Mouse (Mus musculus) c-Kit-positive CD71-positive TER-119-negative erythroid progenitor cells, embryonic 14.5 days (primary cell): ENCODE measurements around the gene Ms4a18.
"Not testable (repeated sequence)": the region's sequence is repeated elsewhere in the genome, so short reads cannot be mapped to it uniquely, and the experiment has no call there.

Experiments used
- DNase-seq: peaks from one replicate; pipeline ENCODE4 v3.0.0-alpha.2; 2013; ENCODE audit warnings: low read depth

The Ms4a18 gene

DNA sequence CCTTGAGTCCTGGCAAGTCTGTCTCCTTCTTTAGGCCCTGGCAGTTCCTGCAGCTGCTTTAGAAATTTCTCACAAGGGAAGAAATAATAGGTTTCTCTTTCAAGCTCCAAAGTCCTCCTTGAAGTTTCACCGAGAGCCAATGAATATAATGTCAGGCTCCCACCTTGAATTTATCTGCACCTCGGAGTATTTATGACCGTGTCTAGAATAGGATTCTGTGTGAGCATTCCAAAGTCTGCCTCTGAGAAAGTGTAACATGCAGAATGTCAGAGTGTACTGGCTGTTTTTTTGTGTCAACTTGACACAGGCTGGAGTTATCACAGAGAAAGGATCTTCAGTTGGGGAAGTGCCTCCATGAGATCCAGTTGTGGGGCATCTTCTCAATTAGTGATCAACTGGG, at the start of gene Ms4a18:
Gene Ms4a18 (minus strand): TSS at position 141 of the 400 bp plus-strand sequence.
- DNase-seq = no peak

DNA sequence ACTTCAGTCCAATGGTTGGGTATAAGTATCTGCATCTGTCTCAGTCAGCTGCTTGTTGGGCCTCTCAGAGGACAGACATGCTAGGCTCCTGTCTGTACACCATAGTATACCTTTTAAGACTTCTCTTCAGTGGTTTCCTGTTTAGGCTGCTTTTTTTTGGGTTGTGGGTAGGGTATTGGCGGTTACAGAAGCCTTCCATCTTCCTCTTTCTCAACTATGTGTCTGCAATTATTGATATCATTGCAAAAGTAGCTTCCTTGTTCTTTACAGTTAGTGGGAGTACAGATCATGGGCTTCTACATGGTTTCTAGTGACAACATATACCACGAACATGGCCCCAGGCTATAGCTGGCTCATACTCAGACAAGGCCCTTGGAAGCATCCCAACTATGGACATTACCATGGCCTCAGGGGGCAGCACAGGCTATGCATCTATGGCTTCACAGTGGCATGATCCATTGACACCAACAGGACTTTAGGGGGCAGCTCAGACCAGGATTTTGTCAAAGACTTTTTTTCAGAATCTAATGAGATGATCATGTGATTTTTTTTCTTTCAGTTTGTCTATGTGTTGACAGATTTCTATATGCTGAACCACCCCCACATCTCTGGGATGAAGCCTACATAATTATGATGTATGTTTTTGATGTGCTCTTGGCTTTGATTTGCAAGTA, 47.5 kb upstream of the Ms4a18 start:
- DNase-seq = no peak

DNA sequence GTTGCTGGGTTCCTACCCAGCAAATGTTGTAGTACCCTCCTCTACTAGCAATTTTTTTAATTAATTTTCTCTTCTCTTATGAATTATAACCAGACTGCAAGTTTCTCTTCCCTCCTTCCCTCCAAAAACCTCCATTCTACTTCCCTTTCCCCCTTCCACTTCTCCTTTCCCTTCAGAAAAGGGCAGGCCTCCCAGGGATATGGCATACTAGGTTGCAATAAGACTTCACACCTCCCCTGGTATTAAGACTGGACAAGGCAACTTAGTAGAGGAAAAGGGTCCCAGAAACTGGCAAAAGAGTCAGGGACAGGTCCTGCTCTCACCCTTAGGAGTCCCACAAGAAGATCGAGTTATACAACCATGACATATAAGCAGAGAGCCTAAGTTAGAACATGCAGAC, 43.1 kb upstream of the Ms4a18 start:
- no peak for DNase-seq

DNA sequence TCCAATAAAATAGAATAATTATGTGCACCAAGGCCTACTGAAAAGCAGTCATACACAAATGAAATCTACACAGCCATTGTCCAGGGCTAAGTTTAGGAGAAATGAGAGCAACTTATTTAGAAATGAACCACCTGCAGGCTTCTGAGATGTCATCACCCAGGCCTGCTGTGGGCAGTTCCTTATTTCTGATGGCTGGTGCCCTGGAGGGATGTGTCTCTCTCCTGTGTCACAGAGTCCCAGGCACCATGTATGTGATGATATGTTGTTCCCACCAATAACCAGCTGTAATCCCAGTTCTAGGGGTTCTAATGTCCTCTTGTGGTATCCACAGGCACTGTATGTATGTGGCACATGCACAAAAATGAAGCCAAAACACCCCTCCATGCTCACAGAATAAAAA, 42.1 kb upstream of the Ms4a18 start:
- no peak for DNase-seq

GRCm38 (mm10) chr19:11055700-11056099, 37.9 kb upstream of the Ms4a18 start:
- not testable (repeated sequence) for DNase-seq

DNA sequence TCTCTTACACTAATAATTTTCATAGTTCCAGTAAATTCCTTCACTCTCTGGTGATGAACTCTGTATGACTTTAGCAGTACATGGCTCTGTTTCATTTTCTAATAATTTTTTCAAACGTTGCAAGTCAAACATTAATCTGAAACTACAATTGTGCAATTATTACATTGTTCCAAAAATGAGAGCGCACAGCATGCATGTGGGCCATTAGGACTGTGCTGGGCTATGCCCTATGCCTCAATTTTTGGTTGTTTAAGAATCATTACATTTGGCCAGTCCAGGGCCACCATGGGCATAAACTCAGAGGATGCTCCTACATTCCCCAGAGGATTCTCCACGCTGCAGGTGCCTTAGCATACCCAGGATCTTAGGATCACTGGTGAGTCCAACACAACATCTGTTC, 35.4 kb upstream of the Ms4a18 start:
- no peak for DNase-seq

GRCm38 (mm10) chr19:11052877-11053276, 35.0 kb upstream of the Ms4a18 start:
- no peak for DNase-seq

- no peak for DNase-seq
Observed at GRCm38 (mm10) chr19:11050286-11050685, 32.5 kb upstream of the Ms4a18 start.

- DNase-seq = no peak
Observed at GRCm38 (mm10) chr19:11049426-11049825, 31.6 kb upstream of the Ms4a18 start.

DNA sequence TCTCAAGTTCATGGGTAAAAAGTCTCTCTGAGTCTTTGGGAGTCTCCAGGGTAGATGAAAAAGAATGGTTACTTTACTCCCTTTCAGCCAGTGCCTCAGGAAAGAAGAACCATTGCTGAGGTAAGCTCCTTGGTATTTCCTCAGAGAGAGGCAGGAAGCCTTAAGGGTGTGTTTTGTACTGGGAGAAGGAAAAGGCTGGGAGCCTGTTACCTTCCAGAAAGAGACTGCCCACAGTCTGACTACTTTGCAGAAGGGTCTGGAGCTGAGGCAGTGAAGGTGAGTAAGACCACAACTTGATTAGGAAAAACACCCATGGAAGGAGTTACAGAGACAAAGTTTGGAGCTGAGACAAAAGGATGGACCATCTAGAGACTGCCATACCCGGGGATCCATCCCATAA, 30.7 kb upstream of the Ms4a18 start:
- DNase-seq = no peak

DNA sequence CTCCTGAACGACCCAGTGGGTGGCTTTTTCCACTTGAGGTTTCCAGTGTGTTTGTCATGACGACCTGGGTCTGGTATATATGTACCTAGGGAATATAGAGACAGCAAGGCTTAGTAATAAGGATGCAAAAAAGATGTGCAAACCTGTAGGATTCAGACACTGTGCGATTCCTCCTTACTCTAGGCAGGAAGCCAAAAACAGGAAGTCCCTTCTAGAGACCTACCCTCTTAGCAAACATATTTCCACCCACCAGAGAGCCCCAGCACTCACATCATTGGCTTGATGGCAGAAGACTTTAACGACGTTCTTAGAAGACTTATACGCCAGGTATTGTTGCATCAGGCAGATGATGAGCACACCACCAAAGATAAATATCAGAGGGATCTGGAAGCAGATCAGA, 30.2 kb upstream of the Ms4a18 start:
- DNase-seq = no peak

DNA sequence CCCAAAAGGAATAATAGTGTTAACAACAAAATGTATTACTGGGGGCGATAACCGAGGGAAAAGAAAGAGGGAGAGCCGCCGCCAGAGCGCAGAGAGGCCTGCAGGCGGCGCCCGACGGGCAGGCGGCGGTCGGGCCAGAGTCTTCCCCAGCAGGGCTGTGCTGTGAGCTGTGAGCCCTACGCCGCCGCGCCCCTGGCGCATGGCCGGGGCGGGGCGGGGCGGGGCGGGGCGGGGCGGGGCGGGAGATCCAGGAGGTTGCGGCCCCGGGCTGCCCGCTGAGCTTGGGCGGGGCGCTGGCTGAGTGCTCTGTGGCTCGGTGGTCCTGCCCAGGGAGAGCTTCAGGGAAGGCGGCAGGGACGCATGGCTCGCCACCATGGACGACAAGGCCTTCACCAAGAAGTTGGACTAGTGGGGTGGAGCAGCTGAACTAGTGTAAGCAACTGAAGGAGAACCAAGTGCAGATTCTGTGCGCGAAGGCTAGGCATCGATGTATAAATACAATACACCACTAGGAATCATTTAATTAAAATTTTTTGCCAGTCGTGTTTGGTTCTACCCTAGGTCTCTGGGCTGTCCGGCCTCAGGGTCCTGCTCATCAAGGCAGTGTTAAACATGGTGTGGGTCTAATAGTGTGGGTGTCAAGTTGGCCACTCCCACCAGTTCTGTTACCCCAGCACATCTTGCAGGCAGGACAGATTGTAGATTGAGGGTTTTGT, 27.3 kb upstream of the Ms4a18 start:
- peak; percentile 35 for DNase-seq

DNA sequence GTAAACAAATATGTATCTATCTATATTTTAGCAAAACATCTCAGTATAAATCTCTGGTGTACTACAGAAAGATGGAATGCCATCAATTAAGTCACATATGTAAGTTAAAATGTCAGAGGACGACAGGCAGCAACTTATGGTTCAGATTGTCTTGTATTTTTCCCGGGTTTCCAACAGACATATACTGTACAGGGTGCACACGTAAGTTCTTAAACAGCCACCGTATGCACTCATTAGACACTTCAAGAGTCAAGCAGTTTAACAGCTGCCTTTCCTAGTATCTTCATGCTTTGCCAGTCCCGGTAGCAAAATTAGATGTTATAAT, 26.8 kb upstream of the Ms4a18 start:
- no peak for DNase-seq

DNA sequence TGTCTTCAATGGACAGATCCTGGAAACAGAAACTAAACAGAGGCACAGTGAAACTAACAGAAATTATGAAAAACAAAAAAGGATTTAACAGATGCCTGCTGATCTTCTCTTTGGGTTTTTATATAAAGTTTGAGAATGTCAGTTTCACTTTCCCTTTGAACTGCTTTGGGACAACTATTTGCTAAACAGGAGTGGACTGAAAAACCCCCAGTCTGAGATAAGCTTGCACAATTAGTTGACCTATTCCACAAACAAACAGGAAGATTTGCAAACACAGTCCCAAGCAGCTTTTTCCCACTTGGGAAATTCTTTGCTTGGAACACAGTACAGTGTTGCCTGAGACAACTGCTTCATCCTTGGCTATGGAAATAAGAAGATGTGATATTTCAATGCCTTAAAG, 19.7 kb upstream of the Ms4a18 start:
- no peak for DNase-seq

DNA sequence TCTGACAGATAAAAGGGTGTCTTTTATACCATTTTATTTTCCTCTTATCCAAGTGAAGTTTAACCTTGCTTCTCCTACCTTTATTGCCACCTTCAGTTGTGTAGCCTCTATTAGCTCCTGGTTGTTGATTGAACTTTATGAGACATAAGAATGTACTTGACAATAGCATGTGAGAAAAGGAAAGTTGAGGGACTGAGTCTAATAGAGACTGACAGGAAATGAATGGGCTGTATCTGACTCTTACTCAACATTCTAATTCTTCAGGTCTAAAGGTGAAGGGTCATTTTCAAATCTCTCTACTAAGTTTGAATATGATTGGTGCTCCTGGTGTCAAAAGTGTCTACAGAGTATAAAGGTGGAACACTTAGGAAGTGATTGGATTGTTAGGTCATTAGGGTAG, 4.6 kb upstream of the Ms4a18 start:
- no peak for DNase-seq

DNA sequence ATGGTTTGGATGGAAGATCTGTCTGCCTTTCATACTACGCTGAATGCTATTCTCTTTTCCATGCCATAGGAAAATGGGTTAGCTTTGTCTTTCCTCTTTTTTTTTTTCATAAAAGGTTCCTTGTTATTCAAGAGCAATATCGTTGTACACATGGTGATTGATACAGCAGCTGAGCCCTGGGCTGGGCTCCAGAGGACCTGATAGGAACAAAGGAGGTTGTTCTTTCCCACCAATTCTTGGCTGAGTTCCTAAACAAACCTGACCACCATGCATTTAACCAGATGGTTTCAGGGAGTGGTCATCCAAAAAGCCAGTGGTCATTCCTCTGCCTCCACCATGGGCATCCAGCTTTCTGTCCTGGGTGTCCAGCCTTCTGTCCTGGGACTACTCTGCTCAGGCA, 580 bp downstream of the Ms4a18 start:
- DNase-seq = no peak

- no peak for DNase-seq
Observed at GRCm38 (mm10) chr19:11015998-11016397, 1.8 kb downstream of the Ms4a18 start.

- no peak for DNase-seq
Observed at GRCm38 (mm10) chr19:11015468-11015867, 2.4 kb downstream of the Ms4a18 start.

DNA sequence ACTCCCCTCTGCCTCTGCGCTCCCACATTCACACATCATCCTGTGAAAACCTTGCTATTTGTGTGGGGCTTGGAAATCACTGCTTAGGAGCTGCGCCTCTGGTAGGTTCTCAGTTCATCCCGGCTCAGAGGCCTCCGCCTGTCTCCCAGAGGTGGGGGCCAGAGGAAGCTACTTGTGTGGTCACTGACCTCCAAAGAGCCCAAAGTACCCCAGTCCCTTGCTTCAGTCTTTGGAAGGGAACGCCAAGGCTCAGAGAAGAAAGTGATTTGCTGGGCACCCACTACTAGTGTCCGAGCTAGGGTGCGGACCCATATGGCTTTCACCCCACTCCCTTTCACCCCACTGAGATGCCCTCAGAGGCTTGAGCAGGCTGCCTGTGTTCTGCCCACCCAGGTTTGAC, 24.7 kb downstream of the Ms4a18 start, which contains the start of gene Ms4a15:
Gene Ms4a15 (minus strand): TSS at position 101 of the 400 bp plus-strand sequence.
- DNase-seq = no peak

DNA sequence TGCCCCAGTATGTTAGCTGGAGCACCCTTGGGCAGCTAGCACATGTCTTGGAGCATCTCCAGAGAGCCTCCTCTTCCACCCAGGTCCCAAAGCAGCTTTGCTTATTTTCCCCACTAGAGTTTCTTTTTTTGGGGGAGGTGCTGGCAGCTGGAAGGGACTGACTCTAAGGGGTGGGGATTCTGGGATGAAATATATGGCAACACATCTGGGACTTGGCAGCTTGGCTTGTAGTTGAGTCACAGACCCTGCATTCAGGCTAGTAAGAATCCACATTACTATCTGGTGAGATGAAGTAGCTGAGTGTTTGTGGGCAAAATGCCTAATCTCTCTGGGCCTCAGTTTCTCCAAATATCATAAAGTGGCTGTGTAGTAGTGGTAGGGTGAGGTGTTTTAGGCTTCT, 25.9 kb downstream of the Ms4a18 start:
- no peak for DNase-seq

DNA sequence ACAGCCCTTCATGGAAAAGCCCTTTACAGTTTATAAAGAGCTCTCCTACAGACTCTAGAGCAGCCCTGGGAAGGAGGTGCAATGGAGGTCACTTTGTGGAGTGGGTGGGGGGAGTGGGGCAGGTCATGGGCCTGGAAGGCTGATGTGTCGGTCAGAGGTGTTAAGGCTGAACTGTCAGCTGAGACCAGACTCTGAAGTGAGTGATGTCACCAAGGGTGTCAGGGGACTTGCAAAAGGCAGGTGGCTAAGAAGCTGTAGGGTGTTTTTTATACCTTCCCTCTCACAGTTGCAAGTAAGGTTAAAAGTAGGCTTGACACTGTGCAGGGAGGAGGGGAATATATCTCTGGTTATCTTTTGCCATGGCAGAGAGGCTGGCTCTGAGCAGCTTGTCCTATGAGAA, 27.1 kb downstream of the Ms4a18 start:
- DNase-seq = no peak

GRCm38 (mm10) chr19:10988563-10988962, 29.3 kb downstream of the Ms4a18 start:
- DNase-seq = no peak

DNA sequence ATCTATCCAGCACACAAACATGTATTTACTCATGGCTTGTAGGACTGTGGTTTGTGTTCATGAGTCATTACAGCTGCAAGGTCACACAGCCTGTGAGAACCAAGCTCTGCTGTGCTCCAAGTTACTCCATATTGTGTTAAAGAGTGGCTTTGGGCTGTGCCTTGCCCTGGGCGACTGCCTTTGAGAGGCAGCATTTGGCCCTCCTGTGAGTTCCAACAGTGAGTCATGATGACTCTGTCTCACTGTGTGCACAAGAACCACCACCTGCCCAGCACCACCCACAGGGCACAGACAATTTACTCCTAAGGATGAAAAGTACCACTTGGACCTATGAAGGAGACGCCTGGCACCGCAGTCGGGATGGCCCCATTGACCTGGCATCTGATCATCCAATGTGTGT, 31.9 kb downstream of the Ms4a18 start:
- no peak for DNase-seq

DNA sequence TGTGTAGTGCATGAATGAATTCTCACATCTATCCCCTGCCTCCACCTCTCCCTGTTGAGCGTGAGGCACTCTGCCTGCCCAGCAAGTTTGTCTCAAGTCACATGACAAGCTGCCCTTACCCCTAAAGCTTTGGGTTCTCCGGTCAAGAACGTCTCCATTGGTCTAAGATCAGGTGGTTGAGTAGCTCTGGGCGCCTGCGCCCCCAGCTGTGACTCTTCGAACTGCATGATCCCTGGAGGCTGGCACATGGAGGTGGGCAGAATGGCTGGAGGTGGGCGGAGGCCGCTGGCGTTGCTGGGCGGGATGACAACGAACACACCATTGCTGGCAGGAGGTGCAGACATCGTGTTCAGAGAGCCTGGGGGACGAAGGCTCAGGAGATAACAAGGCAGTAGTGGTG, 33.3 kb downstream of the Ms4a18 start:
- DNase-seq = no peak
